ENCODE assay signal across 8 mouse cellular contexts in the genomic region with DNA sequence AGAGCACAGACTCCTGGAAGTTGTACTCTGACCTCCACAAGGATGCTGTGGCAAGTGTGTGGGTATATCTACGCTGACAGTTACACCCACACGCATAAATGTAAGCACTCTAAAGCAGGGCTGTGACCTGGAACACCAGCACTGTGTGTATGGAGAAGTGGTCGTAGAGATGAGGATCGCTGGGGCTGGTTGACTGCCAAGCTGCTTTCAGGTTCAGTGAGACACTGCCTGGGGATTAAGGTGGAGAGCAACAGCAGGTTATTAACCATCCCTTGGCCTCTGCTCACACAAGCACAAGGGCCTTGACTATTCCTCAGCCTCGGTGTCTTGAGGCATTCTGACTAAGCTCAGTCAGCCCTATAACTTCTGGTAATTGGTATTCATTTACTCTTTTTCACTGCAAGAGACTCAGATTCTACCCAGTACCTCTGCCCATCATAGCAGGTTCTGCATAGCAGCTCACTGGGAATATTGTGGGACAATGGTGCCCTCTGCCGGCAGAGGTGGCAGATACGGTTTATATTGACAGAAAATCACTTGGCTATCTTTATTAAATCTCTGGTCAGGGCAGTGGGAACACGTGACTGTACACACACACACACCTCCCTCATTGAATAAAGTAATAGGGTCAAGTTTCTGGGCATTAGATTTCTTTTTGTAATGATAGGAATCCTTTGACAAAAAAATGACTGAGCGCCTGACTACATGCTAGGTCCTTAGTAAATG. TPM values are rescaled to one million over a fixed set of nuclear protein-coding genes. Genes with fewer than 3 reads are reported as not detected.
A peak's percentile ranks its signal among the peaks of the same experiment; 100 is the strongest.
DNase-seq lines count a peak whose midpoint lies in the region; ATAC-seq lines count a peak whose summit lies in the region.

No protein-coding gene starts in this region.

- peak; percentile 62 for ATAC-seq in erythroblast, adult 5-6 weeks (replicated peaks; ENCODE audit: low FRiP score, poor library complexity, severe bottlenecking)
- peak; percentile 69 for ATAC-seq in megakaryocyte, adult 5-6 weeks (ENCODE audit: poor library complexity, severe bottlenecking)

- DNase-seq in MEL-GATA-1-ER (ENCODE audit: extremely low read depth, low read depth), result peak; percentile 63
- DNase-seq in brain, adult 2 months (ENCODE audit: low read depth, low spot score), result peak; percentile 86
- peak; percentile 81 to 89 for DNase-seq in heart, postnatal 10 days
- peak; percentile 81 for DNase-seq in layer of hippocampus, adult 9-11 months
- DNase-seq in right cerebral cortex, postnatal 10 days (ENCODE audit: low spot score in 2 of 2), result peak; percentile 85 to 90
- peak; percentile 61 for DNase-seq in yolk sac, embryonic 10.5 days (ENCODE audit: low spot score)

- intact Hi-C loops in heart, postnatal 10 days (cut with DNase I), result loop anchor here (1.0 to 2.0 kb wide), 3 partner anchors 43 to 97 kb away; partner anchors contain the start of gene Ap1m2

RNA-seq across cellular contexts. Expression of gene Qtrt1, which starts 1.9 kb away (rescaled TPM):
- total RNA-seq in erythroblast, adult 5-6 weeks (2015; ENCODE audit: low replicate concordance), result 1.7 and 8.8 TPM in 2 replicates
- 1.4 and 5.1 TPM in 2 replicates for total RNA-seq in erythroblast, adult 5-6 weeks (2017; ENCODE audit: low replicate concordance)
- total RNA-seq in heart, postnatal 10 days (2021), result 10 to 100 TPM; 10.6 to 11.5 TPM
- total RNA-seq in megakaryocyte, adult 5-6 weeks (2015), result 5.4 and 11.8 TPM in 2 replicates
- 6.7 and 9.8 TPM in 2 replicates for total RNA-seq in megakaryocyte, adult 5-6 weeks (2017)

RNA-seq across cellular contexts. Expression of gene Dnm2, which starts 15.0 kb away (rescaled TPM):
- 40.5 and 46.4 TPM in 2 replicates for total RNA-seq in erythroblast, adult 5-6 weeks (2015; ENCODE audit: low replicate concordance)
- total RNA-seq in erythroblast, adult 5-6 weeks (2017; ENCODE audit: low replicate concordance), result 72.2 and 100 TPM in 2 replicates
- 10 to 100 TPM; 90.0 to 90.6 TPM for total RNA-seq in heart, postnatal 10 days (2021)
- total RNA-seq in megakaryocyte, adult 5-6 weeks (2015), result 94.9 and 101 TPM in 2 replicates
- 131 and 144 TPM in 2 replicates for total RNA-seq in megakaryocyte, adult 5-6 weeks (2017)

RNA-seq across cellular contexts. Expression of gene Ilf3, which starts 42.1 kb away (rescaled TPM):
- total RNA-seq in erythroblast, adult 5-6 weeks (2015; ENCODE audit: low replicate concordance), result 12.5 and 15.2 TPM in 2 replicates
- total RNA-seq in erythroblast, adult 5-6 weeks (2017; ENCODE audit: low replicate concordance), result 14.2 and 16.5 TPM in 2 replicates
- 10 to 100 TPM; 41.3 to 51.0 TPM for total RNA-seq in heart, postnatal 10 days (2021)
- total RNA-seq in megakaryocyte, adult 5-6 weeks (2015), result 21.7 and 22.9 TPM in 2 replicates
- 42.0 and 42.5 TPM in 2 replicates for total RNA-seq in megakaryocyte, adult 5-6 weeks (2017)

Comparison
In these comparisons a context has a peak if more than half of its experiments do, and no peak if none do; other contexts are left out.
1. Peak in every context shown above with its lines: DNase-seq and ATAC-seq.